Mouse (Mus musculus) midbrain, embryonic 11.5 days (tissue): ENCODE measurements around the gene Tha1. TPM values are rescaled to one million over a fixed set of nuclear protein-coding genes. Genes with fewer than 3 reads are reported as not detected.

Experiments used
- ATAC-seq: fragments of 200-750 bp; cut with Nextera tagmentation; 2 replicates; pipeline ENCODE4 v1.8.0; 2017; ENCODE audit warnings: moderate TSS enrichment, moderate library complexity; ENCODE audit not compliant: low FRiP score
- DNase-seq: peaks from one replicate; pipeline ENCODE4 v3.0.0; 2015; ENCODE audit warnings: low spot score; ENCODE audit errors: missing footprints
- H3K27ac ChIP-seq: fragments of 300-500 bp; sonication (generic); 2 replicates; pipeline ENCODE4 v1.5.1; 2014; ENCODE audit warnings: low read depth, low read length
- H3K27me3 ChIP-seq: fragments of 300-500 bp; sonication (generic); 2 replicates; pipeline ENCODE4 v1.6.1; 2014; ENCODE audit warnings: mild to moderate bottlenecking, low read length, moderate library complexity, mixed read lengths; ENCODE audit not compliant: control insufficient read depth, insufficient read depth
- H3K36me3 ChIP-seq: fragments of 300-500 bp; sonication (generic); 2 replicates; pipeline ENCODE4 v1.6.1; 2014; ENCODE audit warnings: mild to moderate bottlenecking, low read length, moderate library complexity, mixed read lengths; ENCODE audit not compliant: control insufficient read depth, insufficient read depth
- H3K4me1 ChIP-seq: fragments of 300-500 bp; sonication (generic); 2 replicates; pipeline ENCODE4 v1.6.1; 2014; ENCODE audit warnings: low read length; ENCODE audit not compliant: control insufficient read depth, insufficient read depth
- H3K4me2 ChIP-seq: fragments of 300-500 bp; sonication (generic); 2 replicates; pipeline ENCODE4 v1.6.1; 2014; ENCODE audit warnings: mild to moderate bottlenecking, moderate library complexity
- H3K4me3 ChIP-seq: fragments of 300-500 bp; sonication (generic); 2 replicates; pipeline ENCODE4 v1.5.1; 2014; ENCODE audit warnings: low read depth, low read length
- H3K9ac ChIP-seq: fragments of 300-500 bp; sonication (generic); 2 replicates; pipeline ENCODE4 v1.6.1; 2014; ENCODE audit warnings: low read length
- H3K9me3 ChIP-seq: fragments of 300-500 bp; sonication (generic); 2 replicates; pipeline ENCODE4 v1.6.1; 2016; ENCODE audit warnings: low read length; ENCODE audit not compliant: control insufficient read depth
- WGBS: fragments of 180-500 bp; shearing (Covaris S2); extraction: QIAGEN DNeasy Blood & Tissue Kit; methylation state at CpG from one replicate; pipeline ENCODE4 v1.1.7; 2014; 5-methylcytosine and 5-hydroxymethylcytosine counted together
- polyA plus RNA-seq: library from polyadenylated mRNA; unstranded; fragments of >200 nt; fragmentation: Nextera tagmentation; extraction: Ambion mirVana; gene quantifications from 2 replicates; pipeline ENCODE4 v1.2.1, GENCODE M21; 2014

Gene Tha1
- polyA plus RNA-seq: 1.7 and 2.4 TPM in 2 replicates

GRCm38 (mm10) chr11:117872861-117873608 lies at the start of gene Tha1:
Tha1 (minus strand) TSS chr11:117873481.
- peak; percentile 84 for ATAC-seq
- H3K27me3 ChIP-seq: no peaks in the 10 kb centered on the region
- peaks cover 11% of the 10 kb centered on the region for H3K4me1 ChIP-seq
- 2% methylated on average over 50 of the region's 51 CpGs for WGBS
- H3K36me3 ChIP-seq: no peaks in the 10 kb centered on the region
- H3K9me3 ChIP-seq: no peaks in the 10 kb centered on the region
- DNase-seq: peak; percentile 96
- H3K4me2 ChIP-seq: peak within 1 kb of the TSS; percentile 95
- H3K9ac ChIP-seq: peak within 1 kb of the TSS; percentile 81
- peak within 1 kb of the TSS; percentile 67 for H3K4me3 ChIP-seq
- peak within 1 kb of the TSS; percentile 7; the same call in 1 of the 2 replicates for H3K27ac ChIP-seq

DNA sequence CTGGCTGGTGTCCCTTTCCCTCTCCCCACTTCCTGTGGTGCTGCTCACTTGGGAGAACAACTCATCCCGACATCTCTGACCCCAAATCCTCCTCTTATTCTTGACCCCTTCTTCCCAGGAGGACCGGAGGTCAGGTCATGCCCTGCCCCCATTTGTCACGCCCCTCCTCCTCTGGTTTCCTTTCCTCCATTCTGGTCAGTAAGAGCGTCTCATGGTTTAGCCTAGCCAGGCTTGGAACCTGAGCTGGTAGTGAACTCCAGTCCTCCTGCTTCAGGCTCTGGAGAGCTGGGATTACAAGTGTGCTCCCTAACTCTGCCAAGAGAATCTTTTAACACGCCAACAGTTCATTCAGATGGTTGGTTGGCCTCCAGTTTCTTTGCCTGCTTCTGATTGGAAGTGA lies 45.9 kb upstream of the Tha1 start:
- DNase-seq (no peak), ATAC-seq (no peak)
- H3K27me3 ChIP-seq: no peaks in the 10 kb centered on the region
- H3K4me2 ChIP-seq: no peak overlapping the region
- WGBS: 10% methylated on average over 5 of the region's 5 CpGs
- H3K36me3 ChIP-seq: no peaks in the 10 kb centered on the region
- no peaks in the 10 kb centered on the region; the same call in 1 of the 2 replicates for H3K9me3 ChIP-seq
- H3K4me1 ChIP-seq: peaks cover 5% of the 10 kb centered on the region
- no peak overlapping the region for H3K27ac ChIP-seq
- no peak overlapping the region for H3K9ac ChIP-seq
- H3K4me3 ChIP-seq: no peak overlapping the region

DNA sequence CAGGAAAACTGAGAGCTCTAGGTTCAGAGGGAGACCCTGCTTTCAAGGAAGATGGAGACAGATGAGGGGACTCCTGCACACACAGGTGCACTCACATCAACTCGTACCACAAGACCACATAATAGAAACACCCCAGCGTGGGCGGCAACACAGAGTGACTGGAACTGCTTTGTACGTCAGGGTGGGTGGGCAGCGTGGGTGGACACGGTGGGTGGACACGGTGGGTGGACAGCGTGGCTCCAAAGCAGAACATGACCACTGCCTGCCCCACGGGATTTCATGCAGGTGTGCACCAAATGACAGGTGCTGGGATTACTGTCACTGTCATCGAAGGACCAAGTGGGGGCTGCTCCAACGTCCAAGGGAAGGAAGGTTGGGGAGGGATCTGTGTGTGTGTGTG lies 45.3 kb upstream of the Tha1 start:
- ATAC-seq (no peak), DNase-seq (no peak)
- Histone ChIP-seq H3K4me1 (peaks cover 5% of the 10 kb centered on the region), H3K36me3 (no peaks in the 10 kb centered on the region), H3K27ac (no peak overlapping the region), H3K4me3 (no peak overlapping the region), H3K27me3 (no peaks in the 10 kb centered on the region), H3K4me2 (no peak overlapping the region), H3K9ac (no peak overlapping the region), H3K9me3 (no peaks in the 10 kb centered on the region; the same call in 1 of the 2 replicates)
- WGBS: 69% methylated on average over 11 of the region's 11 CpGs

DNA sequence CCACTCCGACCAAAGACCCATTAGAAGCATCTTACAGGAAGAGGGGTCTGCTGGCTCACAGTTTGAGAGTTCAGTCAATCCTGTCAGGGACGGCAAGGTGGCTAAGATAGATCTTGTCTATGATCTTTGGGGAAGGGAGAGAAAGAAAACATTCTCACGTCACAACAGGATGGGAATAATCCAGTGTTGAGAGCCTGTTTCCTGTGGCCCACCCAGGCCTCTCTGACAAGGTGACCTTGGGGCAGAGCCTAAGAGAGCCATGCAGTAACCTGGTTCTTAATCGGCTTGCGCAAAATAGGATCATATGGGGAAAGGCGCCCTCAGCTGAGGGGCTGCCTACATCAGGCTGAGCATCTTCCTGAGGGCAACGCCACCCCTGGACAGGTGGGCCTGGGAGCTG lies 42.6 kb upstream of the Tha1 start:
- ATAC-seq: no peak
- peaks cover 5% of the 10 kb centered on the region for H3K4me1 ChIP-seq
- no peaks in the 10 kb centered on the region for H3K27me3 ChIP-seq
- no peak for DNase-seq
- H3K4me2 ChIP-seq: no peak overlapping the region
- H3K9ac ChIP-seq: no peak overlapping the region
- no peaks in the 10 kb centered on the region for H3K36me3 ChIP-seq
- no peak overlapping the region for H3K27ac ChIP-seq
- WGBS: 95% methylated on average over 7 of the region's 7 CpGs
- no peaks in the 10 kb centered on the region; the same call in 1 of the 2 replicates for H3K9me3 ChIP-seq
- H3K4me3 ChIP-seq: no peak overlapping the region

DNA sequence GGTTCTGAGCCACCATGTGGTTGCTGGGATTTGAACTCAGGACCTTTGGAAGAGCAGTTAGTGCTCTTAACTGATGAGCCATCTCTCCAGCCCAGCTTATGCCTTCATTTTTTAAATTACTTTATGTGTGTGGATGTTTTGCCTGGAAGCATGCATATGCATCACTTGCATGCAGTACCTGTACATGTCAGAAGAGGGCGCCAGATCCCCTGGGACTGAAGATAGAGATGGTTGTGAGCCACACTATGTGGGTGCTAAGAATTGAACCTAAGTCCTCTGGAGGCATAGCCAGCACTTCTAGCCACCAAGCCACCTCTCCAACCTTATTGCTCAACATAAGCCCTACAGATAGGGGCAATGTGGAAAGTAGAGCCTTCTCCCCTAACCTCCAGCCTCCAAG lies 42.1 kb upstream of the Tha1 start:
- H3K4me3 ChIP-seq: no peak overlapping the region
- no peak overlapping the region for H3K9ac ChIP-seq
- ATAC-seq: no peak
- DNase-seq: no peak
- no peaks in the 10 kb centered on the region for H3K27me3 ChIP-seq
- no peaks in the 10 kb centered on the region for H3K36me3 ChIP-seq
- peaks cover 5% of the 10 kb centered on the region for H3K4me1 ChIP-seq
- no peak overlapping the region for H3K27ac ChIP-seq
- WGBS: 40% methylated on average over 1 of the region's 1 CpGs
- no peak overlapping the region for H3K4me2 ChIP-seq
- no peaks in the 10 kb centered on the region; the same call in 1 of the 2 replicates for H3K9me3 ChIP-seq

GRCm38 (mm10) chr11:117914531-117914930 lies 41.2 kb upstream of the Tha1 start:
- H3K27ac ChIP-seq: no peak overlapping the region
- H3K27me3 ChIP-seq: no peaks in the 10 kb centered on the region

GRCm38 (mm10) chr11:117912684-117913352 lies 39.5 kb upstream of the Tha1 start:
- H3K36me3 ChIP-seq: no peaks in the 10 kb centered on the region
- H3K27me3 ChIP-seq: no peaks in the 10 kb centered on the region
- no peaks in the 10 kb centered on the region; the same call in 1 of the 2 replicates for H3K9me3 ChIP-seq
- no peaks in the 10 kb centered on the region for H3K4me1 ChIP-seq
- DNase-seq (peak; percentile 96), ATAC-seq (peak; percentile 77)
- H3K9ac ChIP-seq: no peak overlapping the region
- WGBS: 29% methylated on average over 13 of the region's 13 CpGs
- no peak overlapping the region for H3K4me2 ChIP-seq
- no peak overlapping the region for H3K4me3 ChIP-seq
- H3K27ac ChIP-seq: no peak overlapping the region

More at GRCm38 (mm10) chr11:117914531-117914930, 41.2 kb upstream of the Tha1 start:
- Histone ChIP-seq H3K9me3 (no peaks in the 10 kb centered on the region; the same call in 1 of the 2 replicates), H3K4me2 (no peak overlapping the region), H3K9ac (no peak overlapping the region), H3K4me3 (no peak overlapping the region), H3K36me3 (no peaks in the 10 kb centered on the region), H3K4me1 (peaks cover 5% of the 10 kb centered on the region)
- no peak for DNase-seq
- WGBS: 73% methylated on average over 12 of the region's 12 CpGs
- no peak for ATAC-seq

DNA sequence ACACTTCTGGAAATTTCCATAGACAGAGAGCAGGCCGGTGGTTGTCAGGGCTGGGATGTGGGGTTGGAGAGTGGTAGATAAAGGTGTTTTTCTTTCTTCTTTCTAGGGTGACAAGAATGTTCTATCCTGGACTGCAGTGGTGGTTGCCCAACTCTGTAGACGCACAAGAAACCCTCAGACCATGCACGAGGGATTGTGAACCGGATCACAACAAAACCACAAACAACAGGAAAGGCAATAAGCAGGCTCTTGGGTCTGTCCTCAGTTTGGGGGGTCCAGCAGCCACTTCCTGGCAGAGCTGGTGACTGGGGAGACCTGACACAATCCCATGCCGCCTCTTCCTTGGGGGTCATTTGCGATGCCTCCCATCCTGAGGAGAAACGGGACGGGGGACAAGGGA lies 36.1 kb upstream of the Tha1 start:
- DNase-seq (no peak), ATAC-seq (no peak)
- Histone ChIP-seq H3K4me2 (no peak overlapping the region), H3K27ac (no peak overlapping the region), H3K4me1 (no peaks in the 10 kb centered on the region), H3K9ac (no peak overlapping the region), H3K4me3 (no peak overlapping the region), H3K36me3 (no peaks in the 10 kb centered on the region), H3K27me3 (no peaks in the 10 kb centered on the region), H3K9me3 (no peaks in the 10 kb centered on the region)
- WGBS: 93% methylated on average over 8 of the region's 8 CpGs

DNA sequence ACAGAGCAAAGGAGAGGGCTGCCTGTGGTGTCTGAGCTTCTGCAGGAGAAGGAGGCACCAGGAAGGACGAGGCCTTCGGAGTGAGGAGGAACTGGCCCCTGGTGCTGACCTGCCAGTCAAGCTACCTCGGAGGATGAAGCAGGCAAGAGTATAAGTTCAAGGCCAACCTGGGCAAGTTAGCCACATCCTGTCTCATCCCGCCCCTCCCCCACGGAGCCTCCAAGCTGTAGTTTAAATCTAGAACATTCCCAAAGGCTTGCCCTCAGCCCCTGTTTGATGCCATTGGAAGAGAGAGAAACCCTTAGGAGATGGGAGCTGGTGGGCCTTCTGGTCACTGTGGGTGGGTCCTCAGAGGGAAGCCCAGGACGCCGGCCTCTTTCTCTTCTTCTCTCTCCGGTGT lies 31.2 kb upstream of the Tha1 start:
- ATAC-seq: no peak
- 84% methylated on average over 8 of the region's 8 CpGs for WGBS
- no peaks in the 10 kb centered on the region for H3K4me1 ChIP-seq
- H3K27me3 ChIP-seq: no peaks in the 10 kb centered on the region
- H3K27ac ChIP-seq: no peak overlapping the region
- no peaks in the 10 kb centered on the region for H3K9me3 ChIP-seq
- H3K36me3 ChIP-seq: no peaks in the 10 kb centered on the region
- H3K4me3 ChIP-seq: no peak overlapping the region
- H3K9ac ChIP-seq: no peak overlapping the region
- no peak overlapping the region for H3K4me2 ChIP-seq
- DNase-seq: no peak
